Mouse (Mus musculus) lung, embryonic 14.5 days (tissue): ENCODE measurements at regions not wholly inside any gene's neighbourhood (a gene's known extent, or its start where the extent isn't known, plus 50 kb on each side); places are given as distances from the start of the nearest gene placed in this dataset.

ENCODE experiments used
- ATAC-seq: fragments of 200-750 bp; cut with Nextera tagmentation; 2 replicates; pipeline ENCODE4 v1.8.0; 2017; ENCODE audit warnings: mild to moderate bottlenecking, moderate TSS enrichment, moderate library complexity; ENCODE audit not compliant: insufficient read depth
- DNase-seq: peaks from one replicate; pipeline ENCODE4 v3.0.0-alpha.2; 2015
- H3K27ac ChIP-seq: fragments of 300-500 bp; sonication (generic); 2 replicates; pipeline ENCODE4 v1.5.1; 2014; ENCODE audit warnings: low read depth, mild to moderate bottlenecking, moderate library complexity
- H3K27me3 ChIP-seq: fragments of 300-500 bp; sonication (generic); 2 replicates; pipeline ENCODE4 v1.6.1; 2014; ENCODE audit warnings: low read length, control low read depth; ENCODE audit not compliant: insufficient read depth
- H3K36me3 ChIP-seq: fragments of 300-500 bp; sonication (generic); 2 replicates; pipeline ENCODE4 v1.6.1; 2014; ENCODE audit warnings: control low read depth; ENCODE audit not compliant: insufficient read depth
- H3K4me1 ChIP-seq: fragments of 300-500 bp; sonication (generic); 2 replicates; pipeline ENCODE4 v1.6.1; 2014; ENCODE audit warnings: antibody characterized with exemption, control low read depth; ENCODE audit not compliant: insufficient read depth
- H3K4me2 ChIP-seq: fragments of 300-500 bp; sonication (generic); 2 replicates; pipeline ENCODE4 v1.6.1; 2014; ENCODE audit warnings: mild to moderate bottlenecking
- H3K4me3 ChIP-seq: fragments of 300-500 bp; sonication (generic); 2 replicates; pipeline ENCODE4 v1.5.1; 2014; ENCODE audit warnings: low read depth, low read length
- H3K9ac ChIP-seq: fragments of 300-500 bp; sonication (generic); 2 replicates; pipeline ENCODE4 v1.6.1; 2014
- H3K9me3 ChIP-seq: fragments of 300-500 bp; sonication (generic); 2 replicates; pipeline ENCODE4 v1.6.1; 2016; ENCODE audit warnings: low read depth, low read length, control low read depth
- CTCF ChIP-seq: IDR thresholded peaks from 2 replicates; pipeline ENCODE4 v1.5.1; 2016; ENCODE audit warnings: antibody characterized with exemption, low read depth
- WGBS: fragments of 180-500 bp; shearing (Covaris S2); extraction: QIAGEN DNeasy Blood & Tissue Kit; methylation state at CpG from one replicate; pipeline ENCODE4 v1.1.7; 2014; 5-methylcytosine and 5-hydroxymethylcytosine counted together

GRCm38 (mm10) chr14:58550785-58551184 is 480.4 kb downstream of the Fgf9 start:
- H3K4me3 ChIP-seq: no peak overlapping the region
- WGBS: 90% methylated on average over 2 of the region's 2 CpGs
- no peak overlapping the region for H3K9ac ChIP-seq
- no peaks in the 10 kb centered on the region for H3K27me3 ChIP-seq
- DNase-seq: no peak
- no peak for ATAC-seq
- TF ChIP-seq CTCF: no peak
- H3K36me3 ChIP-seq: no peaks in the 10 kb centered on the region
- H3K9me3 ChIP-seq: no peaks in the 10 kb centered on the region
- H3K27ac ChIP-seq: no peak overlapping the region
- no peaks in the 10 kb centered on the region for H3K4me1 ChIP-seq
- no peak overlapping the region for H3K4me2 ChIP-seq

DNA sequence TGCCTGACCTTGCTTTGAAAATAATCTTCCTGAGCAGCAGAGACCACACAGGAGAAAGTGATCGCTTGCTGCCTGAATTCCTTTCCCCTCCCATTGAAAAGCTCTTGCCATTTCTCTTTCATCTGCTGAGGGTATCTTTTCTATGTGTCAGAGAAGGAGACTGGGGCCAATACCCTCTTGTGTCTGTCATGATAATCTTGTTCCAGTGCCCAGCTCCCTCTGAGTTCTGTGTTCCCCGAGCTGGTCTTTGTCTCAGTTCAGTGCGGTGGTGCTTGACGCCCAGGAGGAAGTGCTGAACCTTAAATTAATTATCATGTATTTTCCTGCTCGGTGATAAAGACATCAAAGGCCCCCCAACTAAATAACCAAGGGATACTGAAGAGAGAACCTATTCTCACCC is 475.4 kb downstream of the Fgf9 start:
- Histone ChIP-seq H3K9me3 (no peaks in the 10 kb centered on the region), H3K9ac (no peak overlapping the region), H3K27me3 (no peaks in the 10 kb centered on the region), H3K36me3 (no peaks in the 10 kb centered on the region), H3K27ac (no peak overlapping the region), H3K4me2 (no peak overlapping the region), H3K4me3 (no peak overlapping the region), H3K4me1 (no peaks in the 10 kb centered on the region)
- no peak for DNase-seq
- TF ChIP-seq CTCF: no peak
- no peak for ATAC-seq
- 7% methylated on average over 5 of the region's 5 CpGs for WGBS

GRCm38 (mm10) chr14:58543140-58543767 is 472.9 kb downstream of the Fgf9 start:
- WGBS: 67% methylated on average over 10 of the region's 10 CpGs
- TF ChIP-seq CTCF: no peak
- DNase-seq (no peak), ATAC-seq (no peak)
- no peak overlapping the region for H3K27ac ChIP-seq
- H3K27me3 ChIP-seq: no peaks in the 10 kb centered on the region
- H3K36me3 ChIP-seq: no peaks in the 10 kb centered on the region
- no peaks in the 10 kb centered on the region for H3K4me1 ChIP-seq
- no peak overlapping the region for H3K9ac ChIP-seq
- no peak overlapping the region for H3K4me3 ChIP-seq
- no peaks in the 10 kb centered on the region for H3K9me3 ChIP-seq
- H3K4me2 ChIP-seq: no peak overlapping the region

DNA sequence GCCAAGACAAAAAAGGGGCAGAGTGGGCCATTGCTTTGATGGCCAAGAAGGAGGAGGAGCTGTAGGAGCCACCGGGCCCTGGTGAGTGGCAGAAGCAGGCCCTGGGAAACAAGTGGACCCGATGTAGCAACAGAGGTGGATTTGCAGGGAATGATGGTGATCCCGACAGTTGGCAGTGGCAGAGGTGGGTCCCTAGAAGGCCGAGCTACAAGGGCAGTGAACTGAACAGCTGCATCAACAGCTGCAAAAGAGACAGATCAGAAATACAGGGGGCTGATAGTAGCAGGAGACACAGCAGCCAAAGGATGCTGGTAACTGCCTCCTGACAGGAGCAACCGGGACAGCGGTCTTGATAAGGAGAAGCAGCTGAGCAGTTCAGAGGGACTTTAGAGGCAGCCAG is 467.8 kb downstream of the Fgf9 start:
- Histone ChIP-seq H3K9ac (no peak overlapping the region), H3K27me3 (no peaks in the 10 kb centered on the region), H3K4me1 (no peaks in the 10 kb centered on the region), H3K4me2 (no peak overlapping the region), H3K36me3 (no peaks in the 10 kb centered on the region), H3K4me3 (no peak overlapping the region), H3K27ac (no peak overlapping the region), H3K9me3 (no peaks in the 10 kb centered on the region)
- 47% methylated on average over 6 of the region's 6 CpGs for WGBS
- no peak for TF ChIP-seq CTCF
- ATAC-seq (no peak), DNase-seq (no peak)

- WGBS: 36% methylated on average over 5 of the region's 5 CpGs
- Histone ChIP-seq H3K4me2 (no peak overlapping the region), H3K36me3 (no peaks in the 10 kb centered on the region), H3K4me1 (no peaks in the 10 kb centered on the region), H3K27me3 (no peaks in the 10 kb centered on the region), H3K4me3 (no peak overlapping the region), H3K9ac (no peak overlapping the region), H3K9me3 (no peaks in the 10 kb centered on the region), H3K27ac (no peak overlapping the region)
- ATAC-seq (peak; percentile 73; the same call in 1 of the 2 replicates), DNase-seq (peak; percentile 83)
- no peak for TF ChIP-seq CTCF
Measured at GRCm38 (mm10) chr14:58520976-58521549, 450.7 kb downstream of the Fgf9 start.

- Histone ChIP-seq H3K4me2 (no peak overlapping the region), H3K9me3 (no peaks in the 10 kb centered on the region), H3K36me3 (no peaks in the 10 kb centered on the region), H3K4me1 (no peaks in the 10 kb centered on the region), H3K9ac (no peak overlapping the region), H3K27me3 (no peaks in the 10 kb centered on the region), H3K27ac (no peak overlapping the region), H3K4me3 (no peak overlapping the region)
- ATAC-seq: no peak
- DNase-seq: no peak
- WGBS: 75% methylated on average over 5 of the region's 5 CpGs
- no peak for TF ChIP-seq CTCF
Measured at GRCm38 (mm10) chr14:58520384-58520783, 450.0 kb downstream of the Fgf9 start.

GRCm38 (mm10) chr14:58519086-58519485 is 448.7 kb downstream of the Fgf9 start:
- DNase-seq (no peak), ATAC-seq (no peak)
- Histone ChIP-seq H3K36me3 (no peaks in the 10 kb centered on the region), H3K4me1 (no peaks in the 10 kb centered on the region), H3K4me2 (no peak overlapping the region), H3K4me3 (no peak overlapping the region), H3K27me3 (no peaks in the 10 kb centered on the region), H3K27ac (no peak overlapping the region), H3K9me3 (no peaks in the 10 kb centered on the region), H3K9ac (no peak overlapping the region)
- 79% methylated on average over 1 of the region's 1 CpGs for WGBS
- TF ChIP-seq CTCF: no peak

- 29% methylated on average over 4 of the region's 4 CpGs for WGBS
- TF ChIP-seq CTCF: no peak
- Histone ChIP-seq H3K4me2 (no peak overlapping the region), H3K27ac (no peak overlapping the region), H3K36me3 (no peaks in the 10 kb centered on the region), H3K4me1 (no peaks in the 10 kb centered on the region), H3K9ac (no peak overlapping the region), H3K4me3 (no peak overlapping the region), H3K27me3 (no peaks in the 10 kb centered on the region), H3K9me3 (no peaks in the 10 kb centered on the region)
- ATAC-seq (no peak), DNase-seq (no peak)
Measured at GRCm38 (mm10) chr14:58516543-58516942, 446.2 kb downstream of the Fgf9 start.
